Mouse (Mus musculus) stomach, postnatal 0 days (tissue): ENCODE measurements around the gene Hydin.

Experiments
- CTCF ChIP-seq: IDR thresholded peaks from 2 replicates; pipeline ENCODE4 v1.5.1; 2016; ENCODE audit warnings: antibody characterized with exemption, low read depth, mild to moderate bottlenecking, moderate library complexity
- EP300 ChIP-seq: optimal IDR thresholded peaks from 2 replicates; pipeline ENCODE3; 2016; ENCODE audit warnings: antibody characterized with exemption

DNA sequence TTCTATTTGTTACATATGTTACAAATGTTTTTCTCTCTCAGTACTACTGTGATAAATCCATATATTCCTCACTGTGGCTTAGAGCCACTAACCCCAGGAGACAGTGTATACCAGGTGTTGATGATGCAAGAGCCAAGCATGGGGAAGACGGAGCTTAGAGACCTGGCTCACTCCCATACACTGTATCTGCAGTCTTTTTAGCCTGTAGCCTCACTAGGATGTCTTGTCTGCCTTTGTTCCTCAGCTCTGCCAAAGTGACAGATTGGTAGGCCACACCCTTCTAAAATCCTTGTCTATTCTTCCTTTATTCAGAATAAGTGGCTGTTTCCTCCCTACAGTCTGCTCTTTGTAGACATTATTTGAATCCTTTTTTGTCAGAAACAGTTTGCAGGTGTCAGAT lies 389.1 kb downstream of the Hydin start:
- no peak for TF ChIP-seq CTCF
- no peak for TF ChIP-seq EP300
